Mouse (Mus musculus) ovary, adult 18-20 months (tissue): ENCODE results near the gene Hoxb7.

ENCODE experiments used
- DNase-seq: peaks from one replicate; pipeline ENCODE4 v3.0.0; 2022; ENCODE audit warnings: low spot score, mixed read lengths

The Hoxb7 gene

DNA sequence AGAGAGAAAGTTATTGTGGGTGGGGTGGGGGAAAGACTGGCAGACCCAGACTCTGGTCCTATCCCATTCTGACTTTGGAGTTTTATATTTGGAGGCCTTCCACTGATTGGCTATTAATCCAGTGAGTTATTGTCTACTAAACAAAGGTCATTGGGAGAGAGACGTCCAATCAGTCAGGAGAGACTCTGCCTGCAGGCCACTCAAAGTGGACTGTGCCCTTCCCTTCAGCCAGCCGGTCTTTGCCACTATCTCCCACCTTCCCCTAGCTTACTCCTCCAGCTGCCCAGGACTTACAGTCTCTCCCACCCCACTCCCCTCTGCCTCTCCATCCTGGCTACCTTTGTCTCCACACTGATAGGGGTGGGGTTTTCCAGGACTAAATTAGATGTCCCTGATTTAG is 50.2 kb downstream of the Hoxb7 start:
- DNase-seq, result no peak

DNA sequence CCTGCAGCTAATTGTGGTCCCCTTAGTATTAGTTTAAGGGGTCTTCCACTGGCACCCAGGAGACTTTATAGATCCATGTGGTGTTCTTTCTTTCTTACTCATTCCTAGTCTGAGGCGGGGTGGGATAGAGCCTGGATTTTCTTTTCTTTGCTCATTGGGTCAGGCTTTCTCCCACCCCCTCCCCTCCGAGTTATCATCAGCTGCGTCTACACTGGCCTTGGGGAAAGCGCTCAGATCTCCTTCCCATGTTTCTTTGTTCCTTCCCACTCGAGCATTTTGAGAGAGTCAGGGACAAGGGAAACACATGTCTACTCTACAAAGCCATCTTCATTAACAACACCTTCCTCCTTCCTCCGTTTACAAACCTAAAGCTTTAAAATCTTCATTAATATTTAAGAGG is 50.6 kb downstream of the Hoxb7 start:
- no peak for DNase-seq

DNA sequence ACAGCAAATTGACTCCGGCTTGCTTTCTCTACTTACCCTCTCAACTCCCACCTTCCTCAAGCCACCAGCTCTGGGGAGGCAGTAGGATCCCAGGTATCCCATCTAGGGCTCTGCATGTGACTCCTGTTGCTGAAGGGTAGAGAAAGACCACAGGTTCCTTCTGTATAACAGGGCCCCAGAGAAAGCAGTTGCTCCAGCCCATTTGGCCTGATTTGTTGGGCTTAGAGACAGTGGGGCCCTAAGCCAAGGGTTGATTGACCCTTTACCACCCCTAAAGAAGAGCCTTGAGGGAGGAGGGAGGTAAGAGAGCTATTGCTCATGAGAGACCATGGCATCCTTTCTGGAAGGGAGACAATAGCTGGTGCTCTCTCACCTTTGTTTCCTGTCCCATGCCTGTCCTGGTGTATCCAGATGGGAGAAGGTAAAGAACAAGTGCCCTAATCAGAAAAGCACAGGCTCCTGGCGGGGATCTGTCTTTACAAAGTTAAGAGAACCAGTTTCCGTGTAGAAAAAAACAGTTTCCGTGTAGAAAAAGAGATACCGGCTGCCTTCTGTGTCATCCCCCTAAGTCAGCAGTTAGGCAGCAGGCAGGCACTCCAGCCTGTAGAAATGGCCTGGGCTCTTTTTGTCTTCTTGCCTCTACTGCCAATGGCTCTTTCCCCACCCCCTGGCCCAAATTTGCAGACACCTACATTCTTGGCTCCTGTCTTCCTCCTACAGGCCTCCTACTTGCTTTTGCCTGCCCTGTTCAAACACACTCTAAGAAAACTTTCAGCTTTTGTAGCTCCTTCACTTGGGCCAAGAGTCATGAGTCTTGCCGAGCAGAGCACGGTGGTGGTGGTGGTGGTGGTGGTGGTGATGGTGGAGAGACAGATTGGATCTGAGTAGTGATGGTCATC is 52.8 kb downstream of the Hoxb7 start:
- no peak for DNase-seq
